Mouse (Mus musculus) neural tube, embryonic 14.5 days (tissue): Measurements from ENCODE around the gene Rimklb. TPM values are rescaled to one million over a fixed set of nuclear protein-coding genes. Genes with fewer than 3 reads are reported as not detected.
"Not testable (repeated sequence)": the region's sequence is repeated elsewhere in the genome, so short reads cannot be mapped to it uniquely, and the experiment has no call there.

Source experiments
- ATAC-seq: fragments of 200-750 bp; cut with Nextera tagmentation; 2 replicates; pipeline ENCODE4 v1.8.0; 2017; ENCODE audit warnings: low read depth, mild to moderate bottlenecking, moderate TSS enrichment, moderate library complexity
- H3K27ac ChIP-seq: fragments of 300-500 bp; sonication (generic); 2 replicates; pipeline ENCODE4 v1.5.1; 2014; ENCODE audit warnings: low read depth, mild to moderate bottlenecking, control low read depth, low read length, moderate library complexity, mixed read lengths
- H3K27me3 ChIP-seq: fragments of 300-500 bp; sonication (generic); 2 replicates; pipeline ENCODE4 v1.6.1; 2014; ENCODE audit warnings: low read length; ENCODE audit not compliant: control insufficient read depth, insufficient read depth
- H3K36me3 ChIP-seq: fragments of 300-500 bp; sonication (generic); 2 replicates; pipeline ENCODE4 v1.6.1; 2014; ENCODE audit warnings: low read length, mixed read lengths; ENCODE audit not compliant: control insufficient read depth, insufficient read depth
- H3K4me1 ChIP-seq: fragments of 300-500 bp; sonication (generic); 2 replicates; pipeline ENCODE4 v1.6.1; 2014; ENCODE audit warnings: low read length; ENCODE audit not compliant: control insufficient read depth, insufficient read depth
- H3K4me2 ChIP-seq: fragments of 300-500 bp; sonication (generic); 2 replicates; pipeline ENCODE4 v1.6.1; 2014; ENCODE audit warnings: mild to moderate bottlenecking, low read depth, low read length, control low read depth
- H3K4me3 ChIP-seq: fragments of 300-500 bp; sonication (generic); 2 replicates; pipeline ENCODE4 v1.5.1; 2014; ENCODE audit warnings: low read depth, low read length, control low read depth, mixed read lengths
- H3K9ac ChIP-seq: fragments of 300-500 bp; sonication (generic); replicated peaks from 2 replicates; pipeline ENCODE4 v1.6.1; 2014; ENCODE audit warnings: low read depth, mild to moderate bottlenecking, control low read depth, low read length, mixed read lengths
- H3K9me3 ChIP-seq: fragments of 300-500 bp; sonication (generic); 2 replicates; pipeline ENCODE4 v1.6.1; 2016; ENCODE audit warnings: low read length; ENCODE audit not compliant: control insufficient read depth
- WGBS: fragments of 180-500 bp; shearing (Covaris S2); extraction: QIAGEN DNeasy Blood & Tissue Kit; methylation state at CpG from one replicate; pipeline ENCODE4 v1.1.7; 2014; 5-methylcytosine and 5-hydroxymethylcytosine counted together
- polyA plus RNA-seq: library from polyadenylated mRNA; unstranded; fragments of >200 nt; fragmentation: Nextera tagmentation; extraction: Ambion mirVana; gene quantifications from 2 replicates; pipeline ENCODE4 v1.2.1, GENCODE M21; 2014

Rimklb gene
- 123 and 125 TPM in 2 replicates for polyA plus RNA-seq

GRCm38 (mm10) chr6:122498661-122499060 lies at the start of gene Rimklb:
Gene Rimklb, minus strand, starts transcription at chr6:122498761.
- H3K4me2 ChIP-seq: no peak within 1 kb of the TSS
- H3K27me3 ChIP-seq: no peaks in the 10 kb centered on the region
- peaks cover 13% of the 10 kb centered on the region; the same call in 1 of the 2 replicates for H3K4me1 ChIP-seq
- no peak within 1 kb of the TSS for H3K9ac ChIP-seq
- no peaks in the 10 kb centered on the region for H3K36me3 ChIP-seq
- no peak for ATAC-seq
- no peak within 1 kb of the TSS for H3K4me3 ChIP-seq
- 79% methylated on average over 5 of the region's 5 CpGs for WGBS
- H3K9me3 ChIP-seq: no peaks in the 10 kb centered on the region
- no peak within 1 kb of the TSS for H3K27ac ChIP-seq

GRCm38 (mm10) chr6:122545948-122546347 lies 47.4 kb upstream of the Rimklb start:
- no peak overlapping the region for H3K4me2 ChIP-seq
- H3K4me3 ChIP-seq: no peak overlapping the region
- no peaks in the 10 kb centered on the region for H3K36me3 ChIP-seq
- H3K27ac ChIP-seq: no peak overlapping the region
- H3K27me3 ChIP-seq: no peaks in the 10 kb centered on the region
- no peak overlapping the region for H3K9ac ChIP-seq
- no peak for ATAC-seq
- 79% methylated on average over 10 of the region's 10 CpGs for WGBS
- H3K4me1 ChIP-seq: no peaks in the 10 kb centered on the region
- H3K9me3 ChIP-seq: no peaks in the 10 kb centered on the region

- H3K4me2 ChIP-seq: no peak overlapping the region
- no peak overlapping the region for H3K4me3 ChIP-seq
- no peaks in the 10 kb centered on the region for H3K36me3 ChIP-seq
- H3K4me1 ChIP-seq: no peaks in the 10 kb centered on the region
- H3K9me3 ChIP-seq: no peaks in the 10 kb centered on the region
- no peak overlapping the region for H3K9ac ChIP-seq
- H3K27me3 ChIP-seq: no peaks in the 10 kb centered on the region
- H3K27ac ChIP-seq: no peak overlapping the region
- ATAC-seq: no peak
- WGBS: 85% methylated on average over 9 of the region's 9 CpGs
These were observed 46.8 kb upstream of the Rimklb start for GRCm38 (mm10) chr6:122545289-122545882.

GRCm38 (mm10) chr6:122544672-122545071 lies 46.1 kb upstream of the Rimklb start:
- Histone ChIP-seq H3K4me1 (no peaks in the 10 kb centered on the region), H3K36me3 (no peaks in the 10 kb centered on the region), H3K4me2 (no peak overlapping the region), H3K27ac (no peak overlapping the region), H3K9me3 (no peaks in the 10 kb centered on the region), H3K9ac (no peak overlapping the region), H3K4me3 (no peak overlapping the region), H3K27me3 (no peaks in the 10 kb centered on the region)
- no peak for ATAC-seq
- 100% methylated on average over 1 of the region's 1 CpGs for WGBS

GRCm38 (mm10) chr6:122543574-122543973 lies 45.0 kb upstream of the Rimklb start:
- no peaks in the 10 kb centered on the region for H3K4me1 ChIP-seq
- H3K4me3 ChIP-seq: no peak overlapping the region
- H3K27ac ChIP-seq: no peak overlapping the region
- H3K9me3 ChIP-seq: no peaks in the 10 kb centered on the region
- 88% methylated on average over 5 of the region's 5 CpGs for WGBS
- H3K36me3 ChIP-seq: no peaks in the 10 kb centered on the region
- ATAC-seq: no peak
- no peak overlapping the region for H3K4me2 ChIP-seq
- no peaks in the 10 kb centered on the region for H3K27me3 ChIP-seq
- H3K9ac ChIP-seq: no peak overlapping the region

- H3K9ac ChIP-seq, ATAC-seq, H3K4me3 ChIP-seq, H3K4me2 ChIP-seq, H3K36me3 ChIP-seq, H3K27ac ChIP-seq, H3K4me1 ChIP-seq, H3K27me3 ChIP-seq, H3K9me3 ChIP-seq: not testable (repeated sequence)
- 75% methylated on average over 5 of the region's 5 CpGs for whole genome bisulfite sequencing
These were observed 43.9 kb upstream of the Rimklb start for GRCm38 (mm10) chr6:122542459-122542858.

GRCm38 (mm10) chr6:122539564-122539963 lies 41.0 kb upstream of the Rimklb start:
- Histone ChIP-seq H3K4me2 (no peak overlapping the region), H3K27me3 (no peaks in the 10 kb centered on the region), H3K36me3 (no peaks in the 10 kb centered on the region), H3K9ac (no peak overlapping the region), H3K4me3 (no peak overlapping the region), H3K27ac (no peak overlapping the region), H3K4me1 (no peaks in the 10 kb centered on the region), H3K9me3 (no peaks in the 10 kb centered on the region)
- 65% methylated on average over 9 of the region's 9 CpGs for WGBS
- no peak for ATAC-seq

- no peaks in the 10 kb centered on the region for H3K9me3 ChIP-seq
- no peak overlapping the region for H3K4me3 ChIP-seq
- WGBS: 43% methylated on average over 3 of the region's 3 CpGs
- H3K27ac ChIP-seq: no peak overlapping the region
- H3K9ac ChIP-seq: no peak overlapping the region
- no peak for ATAC-seq
- H3K36me3 ChIP-seq: no peaks in the 10 kb centered on the region
- no peaks in the 10 kb centered on the region for H3K4me1 ChIP-seq
- H3K4me2 ChIP-seq: no peak overlapping the region
- no peaks in the 10 kb centered on the region for H3K27me3 ChIP-seq
These were observed 35.5 kb upstream of the Rimklb start for GRCm38 (mm10) chr6:122534032-122534431.

- 7% methylated on average over 4 of the region's 4 CpGs for WGBS
- Histone ChIP-seq H3K36me3 (no peaks in the 10 kb centered on the region), H3K4me3 (no peak overlapping the region), H3K9ac (no peak overlapping the region), H3K9me3 (no peaks in the 10 kb centered on the region), H3K4me2 (peak overlapping the region; percentile 28; the same call in 1 of the 2 replicates), H3K4me1 (no peaks in the 10 kb centered on the region), H3K27me3 (no peaks in the 10 kb centered on the region), H3K27ac (no peak overlapping the region)
- peak; percentile 21; the same call in 1 of the 2 replicates for ATAC-seq
These were observed 34.3 kb upstream of the Rimklb start for GRCm38 (mm10) chr6:122532883-122533302.
